Mouse (Mus musculus) brain, embryonic 14.5 days (tissue): ENCODE results near the gene Gm10600. TPM values are rescaled to one million over a fixed set of nuclear protein-coding genes. Genes with fewer than 3 reads are reported as not detected.
"Not testable (repeated sequence)": the region's sequence is repeated elsewhere in the genome, so short reads cannot be mapped to it uniquely, and the experiment has no call there.

Source experiments
- DNase-seq: peaks from one replicate; pipeline ENCODE4 v3.0.0-alpha.2; 2011; ENCODE audit warnings: low read depth
- polyA plus RNA-seq: library from polyadenylated mRNA; depleted of rRNA; stranded (reverse); fragments of >200 nt; gene quantifications from 2 replicates; pipeline ENCODE4 v1.2.3, GENCODE M21; 2012; rRNA removed

The Gm10600 gene
- polyA plus RNA-seq = not detected in 2 replicates

DNA sequence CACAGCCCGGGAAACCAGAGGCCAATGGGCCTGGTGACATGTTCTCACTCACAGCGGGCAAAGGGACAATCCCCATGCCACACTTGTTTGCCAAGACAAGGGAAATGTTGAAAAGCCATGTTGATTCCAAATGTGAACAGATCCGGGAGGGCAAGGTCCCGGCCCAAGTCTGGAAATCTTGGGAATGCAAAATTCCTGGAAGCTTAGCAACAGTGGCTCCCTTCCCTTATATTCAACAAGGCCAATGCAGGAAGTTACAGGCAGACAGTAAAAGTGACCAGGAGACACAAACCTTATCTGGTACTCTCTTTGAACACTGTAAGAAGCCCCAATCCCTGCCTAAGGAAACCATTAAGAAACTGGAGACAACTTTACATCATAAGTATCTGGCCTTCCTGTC is at the start of gene Gm10600:
Gene Gm10600, plus strand, starts transcription at position 301 of the 400 bp plus-strand sequence.
- DNase-seq = not testable (repeated sequence)

DNA sequence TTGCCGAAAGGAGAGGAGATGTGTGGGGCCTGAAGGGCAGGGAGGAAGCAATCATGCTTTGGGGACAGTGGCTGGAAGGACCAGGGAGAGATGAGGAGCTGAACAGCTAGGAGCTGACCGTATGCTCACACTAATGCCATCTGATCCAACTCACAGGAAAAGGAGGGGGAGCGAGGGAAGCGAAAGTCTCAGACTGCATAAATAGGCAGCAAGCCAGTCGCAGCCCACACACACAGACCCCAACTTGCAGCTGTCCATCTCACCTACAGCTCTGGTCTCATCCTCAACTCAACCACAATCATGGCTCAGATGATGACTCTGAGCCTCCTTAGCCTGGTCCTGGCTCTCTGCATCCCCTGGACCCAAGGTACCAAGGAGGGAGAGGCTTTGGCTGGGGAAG is 15.0 kb downstream of the Gm10600 start, which contains the start of gene Ccl21b:
Gene Ccl21b, plus strand, starts transcription at position 301 of the 400 bp plus-strand sequence.
- DNase-seq = not testable (repeated sequence)

Other genes starting within 250 kb of the Gm10600 start
- 1.5 TPM in 2 replicates for gene Gm21093, start 205.9 kb upstream of the Gm10600 start, polyA plus RNA-seq
- gene Gm3893, start 149.4 kb upstream of the Gm10600 start, polyA plus RNA-seq = not detected in 2 replicates
- not detected in 2 replicates for gene Gm13304, start 125.8 kb upstream of the Gm10600 start, polyA plus RNA-seq
- gene Gm13306, start 87.2 kb upstream of the Gm10600 start, polyA plus RNA-seq = 1.2 and 2.1 TPM in 2 replicates
- gene Gm13305, start 72.0 kb upstream of the Gm10600 start, polyA plus RNA-seq = 0.14 and 0.18 TPM in 2 replicates
- gene Ccl21b, start 15.1 kb downstream of the Gm10600 start, polyA plus RNA-seq = not detected in 2 replicates
- gene Gm21953, start 53.6 kb downstream of the Gm10600 start, polyA plus RNA-seq = not detected in 2 replicates
- 1.1 TPM in 1 of 2 replicates, not detected in the other for gene Fam205a3, start 77.7 kb downstream of the Gm10600 start, polyA plus RNA-seq
- gene Gm21586, start 198.7 kb downstream of the Gm10600 start, polyA plus RNA-seq = not detected in 2 replicates
- gene Gm2163, start 226.1 kb downstream of the Gm10600 start, polyA plus RNA-seq = 0.58 and 0.96 TPM in 2 replicates